Mouse (Mus musculus) small intestine, adult 2 months (tissue): ENCODE measurements around the gene Ap2a1.

ENCODE experiments used
- CTCF ChIP-seq: fragments of 200-500 bp; IDR thresholded peaks from 2 replicates; pipeline ENCODE4 v1.5.1; 2012; ENCODE audit warnings: low read depth, mild to moderate bottlenecking, control low read depth, inconsistent platforms, low read length, moderate library complexity, mixed read lengths; ENCODE audit not compliant: insufficient replicate concordance, insufficient read length; ENCODE audit errors: extremely low read depth
- POLR2A ChIP-seq: fragments of 200-500 bp; IDR thresholded peaks from 2 replicates; pipeline ENCODE4 v1.6.1; 2012; ENCODE audit warnings: low read depth, mild to moderate bottlenecking, control low read depth, inconsistent platforms, low read length, moderate library complexity

- TF ChIP-seq POLR2A (no peak), CTCF (no peak)
Measured at GRCm38 (mm10) chr7:44973415-44974130, 44.3 kb upstream of the Ap2a1 start.
